Comparison of ENCODE assay signal across 41 mouse cellular contexts in the genomic region with DNA sequence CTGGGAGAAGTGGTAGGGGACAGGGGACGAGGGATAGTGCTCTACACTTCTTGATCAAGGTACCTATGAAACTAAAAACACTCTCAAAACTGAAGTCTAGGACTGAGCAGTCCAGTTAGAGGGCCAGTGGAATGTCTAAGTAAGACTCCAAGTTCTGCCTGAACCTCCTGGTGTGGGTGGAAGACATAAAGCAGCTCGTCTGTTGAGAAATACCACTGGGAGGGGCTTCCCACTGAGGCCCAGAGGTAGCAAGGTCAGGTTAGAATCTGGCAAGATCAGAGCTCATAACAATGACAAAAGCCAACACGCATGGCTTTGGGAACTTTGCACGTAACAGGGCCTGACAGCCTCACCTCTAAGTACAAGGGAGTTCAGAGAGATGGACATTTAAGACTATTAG. TPM values are rescaled to one million over a fixed set of nuclear protein-coding genes. Genes with fewer than 3 reads are reported as not detected.
DNase-seq lines count a peak whose midpoint lies in the region; ATAC-seq and TF ChIP-seq lines count a peak whose summit lies in the region.
"Had no signal": no experiment of that assay in that cellular context is flagged by ENCODE, and none has a peak within 500 bp of the region (broad histone marks: within the 10 kb centered on the region; RNA-seq: fewer than 3 reads in every experiment).

No protein-coding gene starts in this region.

- no peak overlapping the region for H3K9ac ChIP-seq in heart, adult 2 months (ENCODE audit: low read depth, low read length)
- no peak overlapping the region for H3K9ac ChIP-seq in intestine, postnatal 0 days (ENCODE audit: low read depth, low read length)
- H3K9ac ChIP-seq: embryonic facial prominence, embryonic 13.5 days; hindbrain, embryonic 12.5 days; limb, embryonic 13.5 days; liver, embryonic 13.5 days had no signal

- no peak for TF ChIP-seq CTCF in heart, adult 2 months (IDR thresholded peaks at IDR 0.05)
- TF ChIP-seq CTCF in intestine, postnatal 0 days (IDR thresholded peaks at IDR 0.05; ENCODE audit: low read depth): no peak

- intact Hi-C loops in heart, adult 2 months (cut with DNase I): no loop called here

- no peak overlapping the region for H3K27ac ChIP-seq in heart, adult 2 months
- H3K27ac ChIP-seq in intestine, postnatal 0 days (ENCODE audit: low read depth, low read length): no peak overlapping the region
- H3K27ac ChIP-seq: embryonic facial prominence, embryonic 13.5 days; hindbrain, embryonic 12.5 days; limb, embryonic 13.5 days; liver, embryonic 13.5 days; macrophage had no signal

- TF ChIP-seq POLR2A in heart, adult 2 months (IDR thresholded peaks at IDR 0.05; ENCODE audit: insufficient read depth, low read depth, low read length): no peak

- no peaks in the 10 kb centered on the region for H3K4me1 ChIP-seq in heart, adult 2 months (ENCODE audit: control insufficient read depth, insufficient read depth, low read length)
- H3K4me1 ChIP-seq in intestine, postnatal 0 days (replicated peaks; ENCODE audit: control insufficient read depth, insufficient read depth, low read length): no peaks in the 10 kb centered on the region
- H3K4me1 ChIP-seq: embryonic facial prominence, embryonic 13.5 days; hindbrain, embryonic 12.5 days; liver, embryonic 13.5 days had no signal

- 83% methylated on average over 4 of the region's 4 CpGs for WGBS in heart, adult 2 months
- WGBS in intestine, postnatal 0 days: 39% methylated on average over 4 of the region's 4 CpGs

- H3K4me3 ChIP-seq in heart, adult 2 months: no peak overlapping the region
- no peak overlapping the region for H3K4me3 ChIP-seq in intestine, postnatal 0 days (ENCODE audit: low read depth, low read length)
- H3K4me3 ChIP-seq: embryonic facial prominence, embryonic 13.5 days; hindbrain, embryonic 12.5 days; limb, embryonic 13.5 days; liver, embryonic 13.5 days had no signal

- H3K79me2 ChIP-seq in heart, adult 2 months (replicated peaks; ENCODE audit: control insufficient read depth, insufficient read depth, low read length): no peaks in the 10 kb centered on the region

- H3K27me3 ChIP-seq in heart, adult 2 months (ENCODE audit: control insufficient read depth, insufficient read depth, low read length): no peaks in the 10 kb centered on the region
- no peaks in the 10 kb centered on the region for H3K27me3 ChIP-seq in intestine, postnatal 0 days (replicated peaks; ENCODE audit: control insufficient read depth, insufficient read depth, low read length)
- H3K27me3 ChIP-seq: CH12.LX; embryonic facial prominence, embryonic 13.5 days; hindbrain, embryonic 12.5 days; limb, embryonic 13.5 days; liver, embryonic 13.5 days had no signal

- no peak for TF ChIP-seq EP300 in heart, adult 2 months (IDR thresholded peaks at IDR 0.05; ENCODE audit: insufficient read depth, low read depth, low read length)

- H3K9me3 ChIP-seq in intestine, postnatal 0 days (ENCODE audit: control insufficient read depth): no peaks in the 10 kb centered on the region
- H3K9me3 ChIP-seq: embryonic facial prominence, embryonic 13.5 days; hindbrain, embryonic 12.5 days; limb, embryonic 13.5 days; liver, embryonic 13.5 days had no signal

- H3K36me3 ChIP-seq in heart, adult 2 months (ENCODE audit: control insufficient read depth, insufficient read depth, low read length): no peaks in the 10 kb centered on the region
- H3K36me3 ChIP-seq in intestine, postnatal 0 days (ENCODE audit: control insufficient read depth, insufficient read depth): peaks cover 13% of the 10 kb centered on the region; the same call in 1 of the 2 replicates
- H3K36me3 ChIP-seq: embryonic facial prominence, embryonic 13.5 days; hindbrain, embryonic 12.5 days; limb, embryonic 13.5 days; liver, embryonic 13.5 days had no signal

- no peak overlapping the region for H3K4me2 ChIP-seq in intestine, postnatal 0 days (replicated peaks; ENCODE audit: low read depth)
- H3K4me2 ChIP-seq: embryonic facial prominence, embryonic 13.5 days; hindbrain, embryonic 12.5 days; limb, embryonic 13.5 days; liver, embryonic 13.5 days had no signal

- peak; percentile 73 for ATAC-seq in intestine, postnatal 0 days
- no peak for ATAC-seq in megakaryocyte progenitor cell, adult 5-6 weeks (replicated peaks; ENCODE audit: poor library complexity)
- ATAC-seq: activated CD4-positive, CD25-positive, alpha-beta regulatory T cell, adult 4 months; forebrain, embryonic 16.5 days; lung, postnatal 0 days had no signal

- DNase-seq in heart, adult 11 months: peak; percentile 39
- no peak for DNase-seq in heart, adult 2 months
- peak; percentile 42 for DNase-seq in kidney, adult 9 months
- no peak for DNase-seq in kidney, postnatal 4 days
- peak; percentile 12 for DNase-seq in yolk sac, embryonic 10.5 days (ENCODE audit: low spot score)
- no peak for DNase-seq in lung, postnatal 36 days
- DNase-seq: adrenal gland, adult 2 months; adrenal gland, postnatal 36 days; cerebellum, adult 18-20 months; cerebellum, postnatal 10 days; gastrocnemius, postnatal 25 days; heart, postnatal 14 days; liver, embryonic 13.5 days; midbrain, embryonic 14.5 days; right cerebral cortex, adult 18-20 months; spleen, adult 18-20 months; thymus, postnatal 14 days had no signal

RNA-seq across cellular contexts. Expression of a gene that starts 26.3 kb away (rescaled TPM):
- total RNA-seq in heart, adult 2 months (2021): not detected
- 0.08 and 0.12 TPM in 2 replicates for polyA plus RNA-seq in heart, adult 2 months (2012; rRNA removed)
- not detected in 2 replicates for polyA plus RNA-seq in intestine, postnatal 0 days (2015; fragmentation: Nextera tagmentation; extraction: Ambion mirVana)
- total RNA-seq in megakaryocyte progenitor cell, adult 5-6 weeks (2015): not detected in 2 replicates
- total RNA-seq in megakaryocyte progenitor cell, adult 5-6 weeks (2017): not detected in 2 replicates
- total RNA-seq: adrenal gland, adult 2 months; adrenal gland, postnatal 36 days; CH12.LX; common myeloid progenitor, adult 5-6 weeks; ES-E14; gastrocnemius, postnatal 25 days; heart, adult 8-10 months; heart, postnatal 14 days; layer of hippocampus, adult 8-10 months; layer of hippocampus, postnatal 25 days; left cerebral cortex, adult 8-10 months; left cerebral cortex, postnatal 36 days; neutrophil, adult 5-6 weeks had no signal
- polyA plus RNA-seq: activated CD4-positive, CD25-positive, alpha-beta regulatory T cell, adult 4 months; adrenal gland, adult 2 months; brain, embryonic 14.5 days; C2C12; embryonic facial prominence, embryonic 13.5 days; forebrain, embryonic 11.5 days; forebrain, embryonic 16.5 days; hindbrain, embryonic 12.5 days; limb, embryonic 13.5 days; liver, embryonic 13.5 days; lung, postnatal 0 days; macrophage; midbrain, embryonic 14.5 days; neural tube, embryonic 11.5 days; stomach, embryonic 16.5 days had no signal

RNA-seq across cellular contexts. Expression of a gene that starts 30.7 kb away (rescaled TPM):
- total RNA-seq in heart, adult 2 months (2021): not detected
- 0.23 and 1.1 TPM in 2 replicates for polyA plus RNA-seq in heart, adult 2 months (2012; rRNA removed)
- 101 and 106 TPM in 2 replicates for polyA plus RNA-seq in intestine, postnatal 0 days (2015; fragmentation: Nextera tagmentation; extraction: Ambion mirVana)
- 0.12 and 0.20 TPM in 2 replicates for total RNA-seq in megakaryocyte progenitor cell, adult 5-6 weeks (2015)
- 0.17 TPM in 1 of 2 replicates, not detected in the other for total RNA-seq in megakaryocyte progenitor cell, adult 5-6 weeks (2017)
- total RNA-seq: adrenal gland, adult 2 months; adrenal gland, postnatal 36 days; gastrocnemius, postnatal 25 days; heart, adult 8-10 months; heart, postnatal 14 days; layer of hippocampus, adult 8-10 months; layer of hippocampus, postnatal 25 days; left cerebral cortex, adult 8-10 months; left cerebral cortex, postnatal 36 days; neutrophil, adult 5-6 weeks had no signal
- polyA plus RNA-seq: activated CD4-positive, CD25-positive, alpha-beta regulatory T cell, adult 4 months; adrenal gland, adult 2 months; C2C12; embryonic facial prominence, embryonic 13.5 days; forebrain, embryonic 11.5 days; forebrain, embryonic 16.5 days; heart, embryonic 14.5 days; hindbrain, embryonic 12.5 days; limb, embryonic 13.5 days; liver, embryonic 13.5 days; macrophage; midbrain, embryonic 14.5 days; neural tube, embryonic 11.5 days had no signal

Comparison
In these comparisons a context has a peak if more than half of its experiments do, and no peak if none do; other contexts are left out.
1. DNase-seq: peak in heart, adult 11 months (single experiment), kidney, adult 9 months (single experiment) and yolk sac, embryonic 10.5 days (single experiment); none in heart, adult 2 months (0 of 2), kidney, postnatal 4 days (0 of 2) and lung, postnatal 36 days (single experiment).